Mouse (Mus musculus): ENCODE measurements at regions not wholly inside any gene's neighbourhood (a gene's known extent, or its start where the extent isn't known, plus 50 kb on each side); places are given as distances from the start of the nearest gene placed in this dataset.

DNA sequence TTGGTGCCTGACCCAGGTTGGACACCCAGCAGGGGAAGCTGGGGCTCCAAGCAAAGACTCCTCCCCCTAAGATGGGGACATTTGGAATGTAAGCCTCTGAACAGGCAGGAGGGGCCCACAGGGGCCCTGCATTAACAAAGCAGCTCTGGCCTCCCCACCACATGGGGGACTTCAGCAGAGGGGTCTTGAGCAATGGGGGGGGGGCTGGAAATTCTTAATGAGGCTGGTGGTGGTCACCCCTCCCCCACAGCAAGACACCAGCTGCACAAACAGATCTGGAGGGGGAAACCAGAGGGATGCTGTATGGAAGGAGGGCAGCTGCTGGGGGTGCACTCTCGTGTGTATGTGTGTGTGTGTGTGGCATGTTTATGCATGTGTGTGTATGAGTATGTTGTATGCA lies 55.2 kb upstream of the Gm26897 start:
- in situ Hi-C loops (cut with MboI; ENCODE audit: low pct_ligation_motif_present, low pct_unique_long_range_greater_than_20kb, low sequenced_read_pairs) (no loop called here), dilution Hi-C loops (cut with MboI; ENCODE audit: extremely low pct_ligation_motif_present, extremely low pct_unique_long_range_greater_than_20kb, low sequenced_read_pairs) (no loop called here)
- H3K9ac ChIP-seq (ENCODE audit: insufficient read depth, low read depth) = no peak overlapping the region
- H3K27ac ChIP-seq (ENCODE audit: insufficient read depth, low read depth) = no peak overlapping the region
- no peaks in the 10 kb centered on the region for H3K27me3 ChIP-seq (replicated peaks)
- no peaks in the 10 kb centered on the region for H3K79me2 ChIP-seq (replicated peaks; ENCODE audit: control insufficient read depth, extremely low read depth, insufficient read depth, poor library complexity, severe bottlenecking)
- no peak overlapping the region for H3K4me2 ChIP-seq (ENCODE audit: insufficient read depth, low read depth, poor library complexity, severe bottlenecking)
- no peak for TF ChIP-seq MAFK (IDR thresholded peaks at IDR 0.05; ENCODE audit: insufficient replicate concordance, low read length)
- no peak for TF ChIP-seq EP300 (IDR thresholded peaks at IDR 0.05; ENCODE audit: low read length)
- H3K9me3 ChIP-seq (replicated peaks; ENCODE audit: low read length) = peaks cover 96% of the 10 kb centered on the region
- H3K4me3 ChIP-seq (replicated peaks in 1 of 3; ENCODE audit: low read depth in 2 of 3, low read length in 2 of 3, poor library complexity in 1 of 3) = no peak overlapping the region
- H3K4me1 ChIP-seq (ENCODE audit: control insufficient read depth in 1 of 2, insufficient read depth in 2 of 2) = no peaks in the 10 kb centered on the region
- H3K36me3 ChIP-seq (replicated peaks in 1 of 2; ENCODE audit: control insufficient read depth in 1 of 2, insufficient read depth in 1 of 2, low read length in 1 of 2) = no peaks in the 10 kb centered on the region
- no peak for DNase-seq (ENCODE audit: extremely low read depth)

DNA sequence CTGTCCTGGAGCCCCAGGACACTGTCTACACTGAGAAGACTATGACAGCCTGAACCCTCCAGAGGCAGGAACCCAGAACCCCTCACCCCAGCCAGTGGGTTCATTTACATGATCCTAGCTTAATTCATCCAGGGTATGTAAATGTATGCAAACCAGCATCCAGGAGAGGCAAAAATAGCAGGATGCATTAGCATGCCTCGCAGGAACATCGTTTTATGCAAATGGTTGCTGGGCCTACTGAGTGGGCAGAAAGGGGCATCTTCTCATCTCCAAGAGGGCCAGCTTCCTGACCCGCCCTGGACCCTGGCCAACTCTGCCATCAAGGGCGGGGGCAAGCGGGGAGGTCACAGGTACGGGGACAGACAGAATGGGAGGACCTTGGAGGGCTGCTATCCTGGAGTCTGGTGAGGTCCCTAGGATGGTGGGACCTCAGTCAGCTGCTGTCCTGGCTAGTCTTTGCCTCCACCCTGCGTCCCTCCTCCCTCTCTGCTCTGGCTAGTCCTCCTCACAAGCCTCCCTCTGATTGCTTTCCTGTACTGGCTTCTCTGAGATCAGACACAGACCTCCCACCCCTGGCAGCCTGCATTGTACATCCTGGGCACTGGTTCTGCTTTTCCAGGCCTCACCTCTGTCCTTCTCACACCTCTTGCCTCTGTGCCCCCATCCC lies 52.2 kb upstream of the Gm26897 start:
- Histone ChIP-seq H3K79me2 (replicated peaks; ENCODE audit: control insufficient read depth, extremely low read depth, insufficient read depth, poor library complexity, severe bottlenecking) (no peaks in the 10 kb centered on the region), H3K9me3 (replicated peaks; ENCODE audit: low read length) (peaks cover 94% of the 10 kb centered on the region), H3K27ac (ENCODE audit: insufficient read depth, low read depth) (no peak overlapping the region), H3K9ac (ENCODE audit: insufficient read depth, low read depth) (no peak overlapping the region), H3K27me3 (replicated peaks) (no peaks in the 10 kb centered on the region), H3K4me3 (replicated peaks in 1 of 3; ENCODE audit: low read depth in 2 of 3, low read length in 2 of 3, poor library complexity in 1 of 3) (no peak overlapping the region), H3K4me1 (ENCODE audit: control insufficient read depth in 1 of 2, insufficient read depth in 2 of 2) (no peaks in the 10 kb centered on the region), H3K4me2 (ENCODE audit: insufficient read depth, low read depth, poor library complexity, severe bottlenecking) (no peak overlapping the region), H3K36me3 (replicated peaks in 1 of 2; ENCODE audit: control insufficient read depth in 1 of 2, insufficient read depth in 1 of 2, low read length in 1 of 2) (no peaks in the 10 kb centered on the region)
- no peak for DNase-seq (ENCODE audit: extremely low read depth)
- in situ Hi-C loops (cut with MboI; ENCODE audit: low pct_ligation_motif_present, low pct_unique_long_range_greater_than_20kb, low sequenced_read_pairs) (no loop called here), dilution Hi-C loops (cut with MboI; ENCODE audit: extremely low pct_ligation_motif_present, extremely low pct_unique_long_range_greater_than_20kb, low sequenced_read_pairs) (no loop called here)
- TF ChIP-seq MYC (IDR thresholded peaks at IDR 0.05; ENCODE audit: low read depth, low read length) (no peak), ZKSCAN1 (IDR thresholded peaks at IDR 0.05; ENCODE audit: borderline replicate concordance, low read depth, low read length) (no peak), USF2 (conservative IDR thresholded peaks at IDR 0.05; ENCODE audit: low read depth, low read length) (no peak), HCFC1 (IDR thresholded peaks at IDR 0.05; ENCODE audit: low read depth, low read length) (no peak), RCOR1 (conservative IDR thresholded peaks at IDR 0.05; ENCODE audit: low read depth, low read length) (no peak), MAZ (IDR thresholded peaks at IDR 0.05; ENCODE audit: low read depth, low read length) (no peak), TCF12 (IDR thresholded peaks at IDR 0.05; ENCODE audit: low read depth, low read length) (no peak), CTCF (conservative IDR thresholded peaks at IDR 0.05 in 1 of 2, IDR thresholded peaks at IDR 0.05 in 1 of 2; ENCODE audit: low read depth in 2 of 2, low read length in 2 of 2) (no peak), RAD21 (IDR thresholded peaks at IDR 0.05; ENCODE audit: low read depth, low read length) (no peak), ZNF384 (IDR thresholded peaks at IDR 0.05; ENCODE audit: low read depth, low read length) (no peak), MAX (IDR thresholded peaks at IDR 0.05; ENCODE audit: low read length) (no peak), SMC3 (IDR thresholded peaks at IDR 0.05; ENCODE audit: low read depth, low read length) (no peak), EP300 (IDR thresholded peaks at IDR 0.05; ENCODE audit: low read length) (no peak), BHLHE40 (IDR thresholded peaks at IDR 0.05; ENCODE audit: low read depth, low read length) (no peak), E2F4 (IDR thresholded peaks at IDR 0.05; ENCODE audit: insufficient replicate concordance, low read depth, low read length) (no peak), CHD1 (IDR thresholded peaks at IDR 0.05; ENCODE audit: low read depth, low read length) (no peak), CHD2 (IDR thresholded peaks at IDR 0.05; ENCODE audit: low read length) (no peak), USF1 (IDR thresholded peaks at IDR 0.05; ENCODE audit: low read depth, low read length) (no peak), PAX5 (IDR thresholded peaks at IDR 0.05; ENCODE audit: low read length) (no peak), ELF1 (IDR thresholded peaks at IDR 0.05; ENCODE audit: low read depth, low read length) (no peak)

Data from CH12.LX (cell line).